Mouse (Mus musculus): ENCODE results near the gene H2-DMb1. TPM values are rescaled to one million over a fixed set of nuclear protein-coding genes. Genes with fewer than 3 reads are reported as not detected.

Gene H2-DMb1
- polyA plus RNA-seq, 1 experiment from 2014 or later: 0.79 TPM

DNA sequence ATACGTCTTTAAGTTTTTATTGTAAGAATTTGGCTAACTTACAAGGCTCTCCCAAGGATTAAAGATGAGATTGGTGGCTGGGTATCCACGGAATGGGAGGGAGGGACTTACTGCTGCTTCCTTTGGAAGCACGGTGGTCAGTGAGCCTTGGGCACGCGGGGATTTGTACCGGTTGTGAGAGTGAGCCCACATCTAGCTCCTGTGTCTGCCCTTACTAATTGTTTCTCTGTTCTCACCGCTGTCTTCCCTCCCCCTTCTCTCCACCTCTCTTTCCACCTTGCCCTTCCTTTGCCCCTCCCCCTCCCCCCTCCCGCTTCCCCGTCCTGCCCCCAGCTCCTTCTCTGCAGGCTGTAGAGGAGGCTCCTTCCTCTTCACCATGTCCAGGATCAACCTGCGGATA is 55.5 kb downstream of the H2-DMb1 start:
- H3K27ac ChIP-seq (replicated peaks): no peak overlapping the region
- H3K9ac ChIP-seq: no peak overlapping the region
- no peak overlapping the region for H3K4me3 ChIP-seq
- no peak overlapping the region for H3K4me2 ChIP-seq
- peaks cover 56% of the 10 kb centered on the region for H3K27me3 ChIP-seq
- peaks cover 14% of the 10 kb centered on the region; the same call in 1 of the 2 replicates for H3K4me1 ChIP-seq (replicated peaks)
- ATAC-seq (ENCODE audit: low FRiP score, low read depth): no peak
- no peaks in the 10 kb centered on the region for H3K36me3 ChIP-seq
- WGBS: 26% methylated on average over 10 of the region's 10 CpGs
- H3K9me3 ChIP-seq: no peaks in the 10 kb centered on the region

- no peaks in the 10 kb centered on the region for H3K9me3 ChIP-seq
- WGBS: 56% methylated on average over 3 of the region's 3 CpGs
- H3K36me3 ChIP-seq: no peaks in the 10 kb centered on the region
- H3K27me3 ChIP-seq: peaks cover 61% of the 10 kb centered on the region
- H3K9ac ChIP-seq: no peak overlapping the region
- H3K4me2 ChIP-seq: no peak overlapping the region
- no peak for ATAC-seq (ENCODE audit: low FRiP score, low read depth)
- no peak overlapping the region for H3K27ac ChIP-seq (replicated peaks)
- peaks cover 9% of the 10 kb centered on the region; the same call in 1 of the 2 replicates for H3K4me1 ChIP-seq (replicated peaks)
- H3K4me3 ChIP-seq: no peak overlapping the region
These were observed 56.8 kb downstream of the H2-DMb1 start for GRCm38 (mm10) chr17:34209680-34210079.

Other genes starting within 250 kb of the H2-DMb1 start
- 0.26 TPM in 1 of 2 replicates, not detected in the other for gene Platr17, start 247.9 kb upstream of the H2-DMb1 start, polyA plus RNA-seq (2015; fragmentation: Nextera tagmentation; extraction: Ambion mirVana)
- 50.3 and 55.9 TPM in 2 replicates for gene Daxx, start 243.7 kb upstream of the H2-DMb1 start, polyA plus RNA-seq (2015; fragmentation: Nextera tagmentation; extraction: Ambion mirVana)
- gene Tapbp, start 237.2 kb upstream of the H2-DMb1 start, polyA plus RNA-seq (2015; fragmentation: Nextera tagmentation; extraction: Ambion mirVana): 30.5 and 33.2 TPM in 2 replicates
- gene Zbtb22, start 237.2 kb upstream of the H2-DMb1 start, polyA plus RNA-seq (2015; fragmentation: Nextera tagmentation; extraction: Ambion mirVana): 17.1 TPM in 2 replicates
- 55.1 and 60.1 TPM in 2 replicates for gene Rgl2, start 223.5 kb upstream of the H2-DMb1 start, polyA plus RNA-seq (2015; fragmentation: Nextera tagmentation; extraction: Ambion mirVana)
- 172 and 185 TPM in 2 replicates for gene Pfdn6, start 212.7 kb upstream of the H2-DMb1 start, polyA plus RNA-seq (2015; fragmentation: Nextera tagmentation; extraction: Ambion mirVana)
- gene Wdr46, start 212.4 kb upstream of the H2-DMb1 start, polyA plus RNA-seq (2015; fragmentation: Nextera tagmentation; extraction: Ambion mirVana): 24.3 and 26.5 TPM in 2 replicates
- gene B3galt4, start 201.6 kb upstream of the H2-DMb1 start, polyA plus RNA-seq (2015; fragmentation: Nextera tagmentation; extraction: Ambion mirVana): 12.8 and 14.1 TPM in 2 replicates
- gene Vps52, start 197.3 kb upstream of the H2-DMb1 start, polyA plus RNA-seq (2015; fragmentation: Nextera tagmentation; extraction: Ambion mirVana): 74.8 and 76.6 TPM in 2 replicates
- gene Rps18, start 197.1 kb upstream of the H2-DMb1 start, polyA plus RNA-seq (2015; fragmentation: Nextera tagmentation; extraction: Ambion mirVana): 701 and 784 TPM in 2 replicates
- 19.5 and 25.2 TPM in 2 replicates for gene H2-K1, start 152.7 kb upstream of the H2-DMb1 start, polyA plus RNA-seq (2015; fragmentation: Nextera tagmentation; extraction: Ambion mirVana)
- 22.1 and 24.9 TPM in 2 replicates for gene Ring1, start 128.4 kb upstream of the H2-DMb1 start, polyA plus RNA-seq (2015; fragmentation: Nextera tagmentation; extraction: Ambion mirVana)
- gene H2-Ke6, start 125.0 kb upstream of the H2-DMb1 start, polyA plus RNA-seq (2015; fragmentation: Nextera tagmentation; extraction: Ambion mirVana): 64.8 and 71.9 TPM in 2 replicates
- 166 and 176 TPM in 2 replicates for gene Slc39a7, start 121.4 kb upstream of the H2-DMb1 start, polyA plus RNA-seq (2015; fragmentation: Nextera tagmentation; extraction: Ambion mirVana)
- gene Rxrb, start 121.3 kb upstream of the H2-DMb1 start, polyA plus RNA-seq (2015; fragmentation: Nextera tagmentation; extraction: Ambion mirVana): 57.8 and 61.1 TPM in 2 replicates
- gene Col11a2, start 113.6 kb upstream of the H2-DMb1 start, polyA plus RNA-seq (2015; fragmentation: Nextera tagmentation; extraction: Ambion mirVana): 4.5 and 5.4 TPM in 2 replicates
- gene H2-Oa, start 60.7 kb upstream of the H2-DMb1 start, polyA plus RNA-seq (2015; fragmentation: Nextera tagmentation; extraction: Ambion mirVana): 0.14 TPM in 1 of 2 replicates, not detected in the other
- 19.4 and 19.8 TPM in 2 replicates for gene H2-DMa, start 33.5 kb upstream of the H2-DMb1 start, polyA plus RNA-seq (2015; fragmentation: Nextera tagmentation; extraction: Ambion mirVana)
- 122 and 144 TPM in 2 replicates for gene Brd2, start 30.4 kb upstream of the H2-DMb1 start, polyA plus RNA-seq (2015; fragmentation: Nextera tagmentation; extraction: Ambion mirVana)
- gene H2-DMb2, start 9.8 kb upstream of the H2-DMb1 start, polyA plus RNA-seq (2015; fragmentation: Nextera tagmentation; extraction: Ambion mirVana): 0.20 and 0.38 TPM in 2 replicates
- gene Tap1, start 34.5 kb downstream of the H2-DMb1 start, polyA plus RNA-seq (2015; fragmentation: Nextera tagmentation; extraction: Ambion mirVana): 3.0 and 3.7 TPM in 2 replicates
- gene Psmb9, start 34.7 kb downstream of the H2-DMb1 start, polyA plus RNA-seq (2015; fragmentation: Nextera tagmentation; extraction: Ambion mirVana): 1.4 and 2.4 TPM in 2 replicates
- 3.3 and 5.7 TPM in 2 replicates for gene Psmb8, start 44.6 kb downstream of the H2-DMb1 start, polyA plus RNA-seq (2015; fragmentation: Nextera tagmentation; extraction: Ambion mirVana)
- gene Tap2, start 50.5 kb downstream of the H2-DMb1 start, polyA plus RNA-seq (2015; fragmentation: Nextera tagmentation; extraction: Ambion mirVana): 2.2 and 2.3 TPM in 2 replicates
- 0.20 and 0.21 TPM in 2 replicates for gene H2-Ob, start 85.8 kb downstream of the H2-DMb1 start, polyA plus RNA-seq (2015; fragmentation: Nextera tagmentation; extraction: Ambion mirVana)
- gene H2-Ab1, start 104.6 kb downstream of the H2-DMb1 start, polyA plus RNA-seq (2015; fragmentation: Nextera tagmentation; extraction: Ambion mirVana): 1.6 and 2.5 TPM in 2 replicates
- gene H2-Aa, start 134.8 kb downstream of the H2-DMb1 start, polyA plus RNA-seq (2015; fragmentation: Nextera tagmentation; extraction: Ambion mirVana): 0.83 and 1.2 TPM in 2 replicates
- 3.4 and 4.1 TPM in 2 replicates for gene H2-Eb1, start 152.8 kb downstream of the H2-DMb1 start, polyA plus RNA-seq (2015; fragmentation: Nextera tagmentation; extraction: Ambion mirVana)
- gene H2-Eb2, start 172.6 kb downstream of the H2-DMb1 start, polyA plus RNA-seq (2015; fragmentation: Nextera tagmentation; extraction: Ambion mirVana): 0.26 TPM in 2 replicates
- gene Btnl2, start 201.8 kb downstream of the H2-DMb1 start, polyA plus RNA-seq (2015; fragmentation: Nextera tagmentation; extraction: Ambion mirVana): 0.05 TPM in 1 of 2 replicates, not detected in the other
- not detected in 2 replicates for gene Btnl1, start 224.1 kb downstream of the H2-DMb1 start, polyA plus RNA-seq (2015; fragmentation: Nextera tagmentation; extraction: Ambion mirVana)
- gene BC051142, start 245.7 kb downstream of the H2-DMb1 start, polyA plus RNA-seq (2015; fragmentation: Nextera tagmentation; extraction: Ambion mirVana): 4.8 and 5.5 TPM in 2 replicates